Mouse (Mus musculus) intestine, embryonic 16.5 days (tissue): ENCODE measurements around the gene Gata2. TPM values are rescaled to one million over a fixed set of nuclear protein-coding genes. Genes with fewer than 3 reads are reported as not detected.

Experiments
- ATAC-seq: fragments of 200-750 bp; cut with Nextera tagmentation; 2 replicates; pipeline ENCODE4 v1.8.0; 2017; ENCODE audit warnings: moderate TSS enrichment, moderate library complexity
- H3K27ac ChIP-seq: fragments of 300-500 bp; sonication (generic); 2 replicates; pipeline ENCODE4 v1.5.1; 2014; ENCODE audit warnings: mild to moderate bottlenecking, low read length
- H3K27me3 ChIP-seq: fragments of 300-500 bp; sonication (generic); replicated peaks from 2 replicates; pipeline ENCODE4 v1.6.1; 2014; ENCODE audit warnings: low read length, control low read depth, mixed read lengths; ENCODE audit not compliant: control insufficient read depth, insufficient read depth
- H3K36me3 ChIP-seq: fragments of 300-500 bp; sonication (generic); 2 replicates; pipeline ENCODE4 v1.6.1; 2014; ENCODE audit warnings: low read length, control low read depth; ENCODE audit not compliant: control insufficient read depth, insufficient read depth
- H3K4me1 ChIP-seq: fragments of 300-500 bp; sonication (generic); 2 replicates; pipeline ENCODE4 v1.6.1; 2014; ENCODE audit warnings: low read length, control low read depth, mixed read lengths; ENCODE audit not compliant: control insufficient read depth, insufficient read depth
- H3K4me2 ChIP-seq: fragments of 300-500 bp; sonication (generic); 2 replicates; pipeline ENCODE4 v1.6.1; 2014; ENCODE audit warnings: low read depth, low read length, control low read depth
- H3K4me3 ChIP-seq: fragments of 300-500 bp; sonication (generic); 2 replicates; pipeline ENCODE4 v1.5.1; 2014; ENCODE audit warnings: mild to moderate bottlenecking, low read length
- H3K9ac ChIP-seq: fragments of 300-500 bp; sonication (generic); 2 replicates; pipeline ENCODE4 v1.6.1; 2014; ENCODE audit warnings: low read depth, low read length
- H3K9me3 ChIP-seq: fragments of 300-500 bp; sonication (generic); 2 replicates; pipeline ENCODE4 v1.6.1; 2016; ENCODE audit warnings: low read length, control low read depth; ENCODE audit not compliant: control insufficient read depth
- WGBS: fragments of 180-500 bp; shearing (Covaris S2); extraction: QIAGEN DNeasy Blood & Tissue Kit; methylation state at CpG from one replicate; pipeline ENCODE4 v1.1.7; 2014; 5-methylcytosine and 5-hydroxymethylcytosine counted together
- polyA plus RNA-seq: library from polyadenylated mRNA; unstranded; fragments of >200 nt; fragmentation: Nextera tagmentation; extraction: Ambion mirVana; gene quantifications from 2 replicates; pipeline ENCODE4 v1.2.1, GENCODE M21; 2015

The Gata2 gene
- polyA plus RNA-seq, 1 experiment from 2014 or later = 4.2 TPM

DNA sequence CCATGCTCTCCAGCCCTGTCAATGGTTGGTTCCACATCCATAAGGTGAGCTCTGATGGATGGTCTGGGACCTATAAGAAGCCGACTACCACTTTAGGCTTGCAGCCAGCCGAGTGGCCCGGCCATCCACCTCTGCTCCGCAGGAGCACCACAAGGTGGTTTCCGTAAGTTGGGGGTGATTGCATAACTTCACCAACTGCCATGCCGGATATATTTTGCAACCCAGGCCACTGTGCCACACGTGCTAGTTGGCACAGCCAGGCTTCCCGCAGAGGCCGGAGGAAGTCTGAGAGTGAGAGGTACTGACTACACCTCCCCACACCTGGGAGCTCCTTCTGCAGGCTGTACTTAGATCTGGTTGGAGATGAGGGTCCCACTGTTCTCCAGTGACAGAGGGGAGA lies 27.6 kb upstream of the Gata2 start:
- 92% methylated on average over 9 of the region's 9 CpGs for WGBS
- Histone ChIP-seq H3K9me3 (no peaks in the 10 kb centered on the region), H3K9ac (no peak overlapping the region), H3K27me3 (no peaks in the 10 kb centered on the region), H3K4me1 (no peaks in the 10 kb centered on the region), H3K4me3 (no peak overlapping the region), H3K36me3 (no peaks in the 10 kb centered on the region), H3K27ac (no peak overlapping the region), H3K4me2 (no peak overlapping the region)
- no peak for ATAC-seq

- Histone ChIP-seq H3K27ac (no peak overlapping the region), H3K4me3 (no peak overlapping the region), H3K4me1 (no peaks in the 10 kb centered on the region), H3K9ac (no peak overlapping the region), H3K36me3 (no peaks in the 10 kb centered on the region), H3K4me2 (no peak overlapping the region), H3K9me3 (peaks cover 3% of the 10 kb centered on the region; the same call in 1 of the 2 replicates), H3K27me3 (no peaks in the 10 kb centered on the region)
- WGBS = 88% methylated on average over 3 of the region's 3 CpGs
- ATAC-seq = no peak
Observed at GRCm38 (mm10) chr6:88174191-88174590, 19.5 kb upstream of the Gata2 start.

GRCm38 (mm10) chr6:88174676-88175075 lies 19.0 kb upstream of the Gata2 start:
- ATAC-seq = no peak
- Histone ChIP-seq H3K36me3 (no peaks in the 10 kb centered on the region), H3K27me3 (no peaks in the 10 kb centered on the region), H3K4me3 (no peak overlapping the region), H3K9me3 (peaks cover 3% of the 10 kb centered on the region; the same call in 1 of the 2 replicates), H3K27ac (no peak overlapping the region), H3K4me2 (no peak overlapping the region), H3K4me1 (no peaks in the 10 kb centered on the region), H3K9ac (no peak overlapping the region)
- 88% methylated on average over 2 of the region's 2 CpGs for WGBS

GRCm38 (mm10) chr6:88184671-88185070 lies 9.0 kb upstream of the Gata2 start:
- Histone ChIP-seq H3K27ac (no peak overlapping the region), H3K4me1 (no peaks in the 10 kb centered on the region), H3K9me3 (no peaks in the 10 kb centered on the region), H3K9ac (no peak overlapping the region), H3K36me3 (no peaks in the 10 kb centered on the region), H3K4me2 (no peak overlapping the region), H3K27me3 (peaks cover 14% of the 10 kb centered on the region), H3K4me3 (no peak overlapping the region)
- WGBS = 66% methylated on average over 4 of the region's 4 CpGs
- no peak for ATAC-seq

DNA sequence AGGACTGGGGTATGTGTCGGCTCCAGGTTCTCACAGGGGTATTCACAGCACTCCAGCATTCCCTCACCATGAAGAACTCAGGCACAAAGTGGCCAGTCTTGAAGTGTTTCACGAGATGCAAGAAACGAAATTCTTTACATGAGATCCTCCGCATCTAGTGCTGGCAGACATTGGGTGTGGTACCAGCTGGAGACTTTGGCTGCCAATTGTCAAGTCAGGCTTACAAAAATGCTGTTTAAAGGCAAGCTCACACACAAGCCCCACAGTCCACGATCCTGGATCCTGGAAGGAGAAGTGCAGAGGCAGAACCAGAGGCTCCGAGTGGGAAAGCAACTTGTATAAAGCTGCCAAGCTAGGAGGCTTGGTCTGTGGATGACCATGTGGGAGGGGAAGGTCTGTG lies 5.5 kb upstream of the Gata2 start:
- no peak for ATAC-seq
- no peaks in the 10 kb centered on the region for H3K9me3 ChIP-seq
- 0 out of 2 replicates have a peak, but pooled peaks cover 10% of the 10 kb centered on the region for H3K4me1 ChIP-seq
- H3K27ac ChIP-seq = no peak overlapping the region
- H3K9ac ChIP-seq = no peak overlapping the region
- H3K4me2 ChIP-seq = no peak overlapping the region
- peaks cover 48% of the 10 kb centered on the region for H3K27me3 ChIP-seq
- no peaks in the 10 kb centered on the region for H3K36me3 ChIP-seq
- 84% methylated on average over 6 of the region's 6 CpGs for WGBS
- H3K4me3 ChIP-seq = no peak overlapping the region

- H3K4me3 ChIP-seq = peak overlapping the region; percentile 64
- peak overlapping the region; percentile 91 for H3K4me2 ChIP-seq
- no peak overlapping the region for H3K27ac ChIP-seq
- peak overlapping the region; percentile 49 for H3K9ac ChIP-seq
- peak; percentile 82 for ATAC-seq
- H3K27me3 ChIP-seq = peaks cover 62% of the 10 kb centered on the region
- no peaks in the 10 kb centered on the region for H3K9me3 ChIP-seq
- WGBS = under 1% methylated on average over 56 of the region's 56 CpGs
- no peaks in the 10 kb centered on the region for H3K36me3 ChIP-seq
- H3K4me1 ChIP-seq = peaks cover 14% of the 10 kb centered on the region; the same call in 1 of the 2 replicates
Observed at GRCm38 (mm10) chr6:88189312-88190042, 4.2 kb upstream of the Gata2 start.

DNA sequence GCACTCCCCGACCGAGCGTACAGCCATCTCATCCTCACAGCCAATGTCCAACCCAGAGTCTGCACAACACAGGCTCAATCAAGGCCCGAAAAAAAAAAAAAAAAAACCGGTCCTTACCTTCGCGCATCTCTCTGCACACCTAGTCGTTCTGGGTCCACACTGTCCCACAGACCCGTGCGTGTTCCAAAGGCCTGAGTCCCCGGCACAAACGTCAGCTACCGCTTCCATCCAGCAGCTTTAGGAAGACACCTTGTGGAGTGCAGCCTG lies 3.7 kb upstream of the Gata2 start:
- no peak for ATAC-seq
- Histone ChIP-seq H3K4me3 (peak overlapping the region; percentile 64), H3K27ac (no peak overlapping the region), H3K9me3 (no peaks in the 10 kb centered on the region), H3K4me2 (peak overlapping the region; percentile 91), H3K27me3 (peaks cover 67% of the 10 kb centered on the region), H3K4me1 (peaks cover 14% of the 10 kb centered on the region; the same call in 1 of the 2 replicates), H3K36me3 (no peaks in the 10 kb centered on the region), H3K9ac (peak overlapping the region; percentile 49; the same call in 1 of the 2 replicates)
- WGBS = 5% methylated on average over 13 of the region's 13 CpGs

- Histone ChIP-seq H3K36me3 (no peaks in the 10 kb centered on the region), H3K4me3 (peak overlapping the region; percentile 7; the same call in 1 of the 2 replicates), H3K9me3 (no peaks in the 10 kb centered on the region), H3K4me1 (peaks cover 14% of the 10 kb centered on the region; the same call in 1 of the 2 replicates), H3K27me3 (peaks cover 71% of the 10 kb centered on the region), H3K27ac (no peak overlapping the region), H3K9ac (no peak overlapping the region), H3K4me2 (peak overlapping the region; percentile 91)
- 6% methylated on average over 49 of the region's 49 CpGs for WGBS
- 0 out of 2 replicates have a peak, but pooled peaks have one; percentile 9 for ATAC-seq
Observed at GRCm38 (mm10) chr6:88190310-88191023, 3.2 kb upstream of the Gata2 start.

- Histone ChIP-seq H3K4me2 (no peak overlapping the region), H3K27ac (no peak overlapping the region), H3K27me3 (peaks cover 76% of the 10 kb centered on the region)
Observed at GRCm38 (mm10) chr6:88191024-88191365, 2.7 kb upstream of the Gata2 start.

More at GRCm38 (mm10) chr6:88191024-88191365, 2.7 kb upstream of the Gata2 start:
- no peaks in the 10 kb centered on the region for H3K9me3 ChIP-seq
- H3K9ac ChIP-seq = no peak overlapping the region
- WGBS = 29% methylated on average over 6 of the region's 6 CpGs
- peaks cover 14% of the 10 kb centered on the region; the same call in 1 of the 2 replicates for H3K4me1 ChIP-seq
- H3K4me3 ChIP-seq = no peak overlapping the region
- no peak for ATAC-seq
- H3K36me3 ChIP-seq = no peaks in the 10 kb centered on the region
